Mouse (Mus musculus) lung, adult 2 months (tissue): ENCODE data around the gene Ppm1l. TPM values are rescaled to one million over a fixed set of nuclear protein-coding genes. Genes with fewer than 3 reads are reported as not detected.

ENCODE experiments used
- DNase-seq: peaks from one replicate; pipeline ENCODE4 v3.0.0; 2022
- H3K4me1 ChIP-seq: fragments of 200-500 bp; 2 replicates; pipeline ENCODE4 v1.6.1; 2011; ENCODE audit warnings: low read length; ENCODE audit not compliant: control insufficient read depth, insufficient read depth
- H3K4me3 ChIP-seq: fragments of 200-500 bp; replicated peaks from 2 replicates; pipeline ENCODE3; 2011; ENCODE audit warnings: low read depth, mild to moderate bottlenecking, control low read depth, low read length; ENCODE audit errors: extremely low read depth
- CTCF ChIP-seq: fragments of 200-500 bp; IDR thresholded peaks from 2 replicates; pipeline ENCODE4 v1.5.1; 2011; ENCODE audit warnings: mild to moderate bottlenecking, low read length, control low read depth; ENCODE audit not compliant: insufficient read depth
- POLR2A ChIP-seq: fragments of 200-500 bp; IDR thresholded peaks from 2 replicates; pipeline ENCODE4 v1.6.1; 2011; ENCODE audit warnings: low read depth, mild to moderate bottlenecking, control low read depth, low read length, borderline replicate concordance; ENCODE audit errors: extremely low read depth
- WGBS: fragments of 180-500 bp; shearing (Covaris S2); methylation state at CpG from one replicate; pipeline ENCODE4 v1.1.7; 2018; 5-methylcytosine and 5-hydroxymethylcytosine counted together
- polyA plus RNA-seq: library from polyadenylated mRNA; depleted of rRNA; stranded (reverse); fragments of >200 nt; gene quantifications from 2 replicates; pipeline ENCODE4 v1.2.3, GENCODE M21; 2012

The Ppm1l gene
- polyA plus RNA-seq, 1 experiment: 5.2 TPM

DNA sequence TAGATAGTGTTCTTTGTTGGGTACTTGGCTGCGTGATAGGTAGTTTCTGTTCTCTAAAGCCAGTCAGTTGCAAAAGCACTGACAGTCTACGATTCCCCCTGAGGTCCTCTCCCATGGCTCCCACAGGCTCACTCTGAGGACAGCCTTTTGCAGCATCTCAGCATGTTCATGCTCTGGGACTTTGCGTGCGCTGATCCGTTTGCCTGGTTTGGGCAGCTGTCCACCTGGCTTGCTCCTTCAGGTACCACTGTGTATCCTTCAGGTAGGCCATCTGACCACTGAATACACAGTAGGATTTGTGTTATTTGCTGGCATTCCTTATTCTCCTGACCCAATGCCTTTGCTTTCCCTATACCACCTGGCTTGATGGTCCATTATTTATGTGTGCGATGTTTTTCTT is 33.3 kb downstream of the Ppm1l start:
- TF ChIP-seq POLR2A (no peak), CTCF (no peak)
- H3K4me3 ChIP-seq: no peak overlapping the region
- DNase-seq: no peak
- no peaks in the 10 kb centered on the region for H3K4me1 ChIP-seq
- 93% methylated on average over 6 of the region's 6 CpGs for WGBS

DNA sequence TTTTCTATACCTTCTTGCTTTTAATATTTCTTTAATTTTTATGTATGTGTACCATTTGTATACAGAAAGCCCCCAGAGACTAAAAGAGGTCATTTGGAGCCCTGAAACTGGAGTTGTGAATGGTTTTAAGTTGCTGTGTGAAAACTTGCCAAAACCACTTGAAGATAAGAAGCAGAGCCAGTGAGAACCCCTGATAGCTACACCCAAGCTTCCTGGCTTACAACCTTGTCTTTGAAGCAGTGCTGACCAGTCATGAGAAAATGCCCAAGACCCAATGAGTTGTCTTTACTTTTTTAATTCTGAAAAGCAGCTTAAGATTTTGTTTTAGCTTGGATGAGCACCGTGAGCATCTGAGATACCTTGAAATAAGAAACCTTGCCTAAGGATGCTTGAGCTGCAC is 35.5 kb downstream of the Ppm1l start:
- whole genome bisulfite sequencing: 55% methylated on average over 1 of the region's 1 CpGs
- DNase-seq: no peak

DNA sequence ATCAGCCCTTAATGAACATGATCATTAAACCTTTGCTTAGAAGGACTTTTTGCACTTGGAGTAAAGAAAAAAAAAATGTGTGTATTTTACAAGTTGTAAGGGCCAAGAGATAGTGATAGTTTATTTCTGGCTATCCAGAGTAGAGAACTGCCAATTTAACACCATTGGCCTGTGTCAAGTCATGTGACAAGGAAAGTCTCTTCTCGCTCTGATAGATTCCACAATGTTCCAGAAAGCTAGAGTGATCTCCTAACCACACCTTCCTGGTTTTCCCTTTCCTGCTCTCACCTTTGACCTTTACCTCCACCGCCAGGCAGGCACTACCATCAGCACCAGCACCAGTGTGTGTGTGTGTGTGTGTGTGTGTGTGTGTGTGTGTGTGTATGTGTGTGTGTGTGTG is 38.0 kb downstream of the Ppm1l start:
- WGBS: 70% methylated on average over 2 of the region's 2 CpGs
- H3K4me3 ChIP-seq: no peak overlapping the region
- TF ChIP-seq CTCF: no peak
- no peak for TF ChIP-seq POLR2A
- no peaks in the 10 kb centered on the region for H3K4me1 ChIP-seq
- no peak for DNase-seq

More for the DNA sequence above, 35.5 kb downstream of the Ppm1l start:
- Histone ChIP-seq H3K4me1 (no peaks in the 10 kb centered on the region), H3K4me3 (no peak overlapping the region)
- no peak for TF ChIP-seq CTCF

DNA sequence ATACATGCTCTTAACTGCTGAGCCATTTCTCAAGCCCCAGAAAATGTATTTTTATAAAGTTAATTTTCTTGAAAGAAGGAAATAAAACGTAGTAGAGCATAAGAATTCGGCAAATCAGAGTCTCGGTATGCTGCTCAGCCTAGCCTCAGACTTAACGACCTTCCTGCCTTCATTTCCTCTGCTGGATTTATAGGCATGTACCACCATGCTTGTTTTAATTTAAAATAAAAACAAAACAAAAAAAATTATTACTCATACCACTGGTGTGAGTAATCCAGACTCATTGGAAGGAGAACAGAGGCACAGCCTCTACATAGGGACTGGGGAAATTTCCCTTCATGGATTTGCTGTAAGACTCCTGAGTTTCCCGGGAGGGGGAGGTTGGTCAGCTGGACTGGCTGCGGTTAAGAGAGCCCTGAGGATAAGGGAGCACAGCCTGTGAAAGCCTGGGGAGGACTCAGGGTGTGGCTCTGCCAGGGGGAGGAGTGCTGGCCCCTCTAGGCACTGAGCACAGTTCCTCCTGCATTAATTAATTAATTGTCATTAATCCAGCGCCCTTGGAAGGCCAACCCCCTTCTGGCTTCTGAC is 39.5 kb downstream of the Ppm1l start:
- no peak for DNase-seq
- WGBS: 70% methylated on average over 7 of the region's 7 CpGs
- Histone ChIP-seq H3K4me1 (no peaks in the 10 kb centered on the region), H3K4me3 (no peak overlapping the region)
- no peak for TF ChIP-seq CTCF
- TF ChIP-seq POLR2A: no peak

DNA sequence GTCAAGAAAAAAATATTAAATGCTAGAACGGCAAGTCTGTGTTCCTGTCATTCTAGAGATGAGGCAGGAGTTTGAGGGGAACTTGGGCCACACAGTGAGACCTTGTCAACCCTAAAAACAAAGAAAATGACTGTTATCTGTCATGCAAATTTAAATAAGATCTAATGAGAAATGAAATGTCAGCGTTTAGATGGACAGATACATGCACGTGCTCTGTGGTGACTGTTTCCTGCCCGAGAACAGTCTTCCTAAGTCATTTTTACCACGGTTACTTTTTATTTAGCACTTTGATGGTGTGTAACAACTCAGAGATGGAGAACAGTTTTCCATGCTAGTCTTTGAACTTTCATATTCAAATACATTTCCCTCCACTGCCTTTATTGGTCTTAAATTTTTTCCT is 40.1 kb downstream of the Ppm1l start:
- H3K4me1 ChIP-seq: no peaks in the 10 kb centered on the region
- TF ChIP-seq CTCF (no peak), POLR2A (no peak)
- H3K4me3 ChIP-seq: no peak overlapping the region
- DNase-seq: no peak
- 74% methylated on average over 5 of the region's 5 CpGs for WGBS

DNA sequence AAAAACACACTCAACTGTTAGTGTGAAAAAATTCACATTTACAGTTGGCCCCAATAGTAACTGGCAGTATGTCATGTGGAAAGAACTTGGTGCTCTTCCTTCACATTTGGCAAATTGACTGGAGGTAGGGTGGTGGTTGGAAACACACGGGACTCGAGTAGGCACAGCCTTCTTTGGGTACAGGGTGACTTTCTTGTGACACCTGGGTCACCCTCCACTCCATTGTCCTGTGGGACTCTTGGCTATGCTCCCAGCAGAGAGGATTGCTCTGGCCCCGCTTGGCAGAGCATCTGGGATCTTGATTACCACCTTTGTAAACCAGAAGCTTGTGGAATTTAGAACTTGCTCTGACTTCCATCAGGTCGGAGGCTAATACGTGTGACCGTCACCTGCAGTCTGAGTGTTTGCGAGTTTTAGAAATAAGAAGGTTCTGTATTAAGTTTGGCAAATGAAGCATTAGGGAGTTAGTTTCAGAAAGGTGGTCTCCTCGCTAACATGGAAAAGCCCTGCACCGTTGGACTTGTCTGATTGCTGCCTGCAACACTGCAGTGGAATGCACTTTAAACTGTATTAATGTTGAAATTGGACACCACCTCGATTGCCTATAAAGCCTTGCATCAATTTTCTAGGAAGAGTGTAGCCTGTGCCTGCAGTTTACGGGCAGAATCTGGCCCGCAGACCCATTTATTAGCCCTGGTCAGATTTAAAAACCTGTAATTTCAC is 41.4 kb downstream of the Ppm1l start:
- Histone ChIP-seq H3K4me3 (no peak overlapping the region), H3K4me1 (no peaks in the 10 kb centered on the region)
- no peak for DNase-seq
- 74% methylated on average over 12 of the region's 12 CpGs for WGBS
- TF ChIP-seq CTCF: no peak
- TF ChIP-seq POLR2A: no peak

GRCm38 (mm10) chr3:69358620-69358964 is 41.9 kb downstream of the Ppm1l start:
- 97% methylated on average over 8 of the region's 8 CpGs for WGBS

GRCm38 (mm10) chr3:69360263-69360895 is 43.7 kb downstream of the Ppm1l start:
- TF ChIP-seq POLR2A (no peak), CTCF (no peak)
- WGBS: 69% methylated on average over 4 of the region's 4 CpGs
- DNase-seq: no peak
- Histone ChIP-seq H3K4me1 (no peaks in the 10 kb centered on the region), H3K4me3 (no peak overlapping the region)

More at GRCm38 (mm10) chr3:69358620-69358964, 41.9 kb downstream of the Ppm1l start:
- Histone ChIP-seq H3K4me3 (no peak overlapping the region), H3K4me1 (no peaks in the 10 kb centered on the region)
- no peak for TF ChIP-seq CTCF
- no peak for TF ChIP-seq POLR2A
- no peak for DNase-seq

DNA sequence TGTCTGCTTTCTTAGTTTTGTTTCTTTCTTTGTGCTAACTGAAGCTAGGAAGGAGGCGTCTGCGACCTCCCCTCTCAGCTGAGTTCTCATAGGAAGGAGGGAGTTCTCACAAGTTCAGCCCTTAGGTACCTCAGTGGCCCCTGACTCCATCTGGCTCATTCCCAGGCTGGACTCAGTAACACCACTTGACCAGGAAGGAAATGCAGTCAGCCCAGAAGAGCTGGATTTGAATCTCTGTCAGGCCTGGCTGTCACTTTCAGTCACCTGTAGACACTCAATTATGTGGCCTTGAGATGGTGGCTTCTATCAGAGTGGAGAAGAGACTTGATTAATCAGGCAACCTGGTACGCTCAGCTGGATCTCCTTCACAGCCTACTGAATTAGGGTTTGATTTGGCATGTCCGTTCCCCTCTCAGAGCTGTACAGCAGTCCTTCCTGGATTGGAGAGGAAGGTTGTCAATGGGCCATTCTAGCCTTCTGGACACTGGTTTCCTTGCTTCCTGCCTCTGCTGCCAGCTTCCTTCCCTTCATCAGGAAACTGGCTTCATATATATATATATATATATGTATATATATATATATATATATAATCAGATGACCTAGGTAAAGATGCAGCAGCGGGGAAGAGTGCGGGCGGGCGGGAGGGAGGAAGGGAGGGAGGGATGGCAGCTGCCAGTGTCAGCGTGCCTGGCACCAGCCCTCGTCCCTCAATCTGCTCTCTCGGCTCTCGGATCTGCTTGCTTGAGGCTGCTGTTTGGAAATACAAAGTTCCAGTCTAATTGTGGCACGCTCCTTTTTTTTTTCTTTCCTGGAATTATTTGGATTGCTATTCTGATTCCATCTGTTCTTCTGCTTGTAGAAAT is 45.1 kb downstream of the Ppm1l start:
- H3K4me3 ChIP-seq: no peak overlapping the region
- no peaks in the 10 kb centered on the region for H3K4me1 ChIP-seq
- no peak for DNase-seq
- 62% methylated on average over 13 of the region's 13 CpGs for WGBS
- no peak for TF ChIP-seq POLR2A
- no peak for TF ChIP-seq CTCF
